ENCODE assay signal across 8 mouse cellular contexts in genomic region chr17:51811086-51811868, GRCm38 (mm10). TPM values are rescaled to one million over a fixed set of nuclear protein-coding genes. Genes with fewer than 3 reads are reported as not detected.
DNase-seq lines count a peak whose midpoint lies in the region; ATAC-seq lines count a peak whose summit lies in the region.

No protein-coding gene starts in this region.

- H3K27ac ChIP-seq in forebrain, embryonic 10.5 days: peak overlapping the region; percentile 98
- H3K27ac ChIP-seq in midbrain, embryonic 13.5 days: peak overlapping the region; percentile 97

- DNase-seq in CD4-positive, CD25-positive, alpha-beta regulatory T cell, adult 2 months (ENCODE audit: low read depth, low spot score): peak; percentile 55
- DNase-seq in adrenal gland, postnatal 14 days: peak; percentile 65
- peak; percentile 56 for DNase-seq in forebrain, embryonic 10.5 days (ENCODE audit: extremely low spot score, low spot score)
- DNase-seq in heart, postnatal 36 days: peak; percentile 68 to 74
- peak; percentile 76 to 77 for DNase-seq in kidney, postnatal 4 days
- no peak for DNase-seq in adipocyte (ENCODE audit: low spot score)

- H3K36me3 ChIP-seq in forebrain, embryonic 10.5 days (replicated peaks): peaks cover 18% of the 10 kb centered on the region
- peaks cover 5% of the 10 kb centered on the region; the same call in 1 of the 2 replicates for H3K36me3 ChIP-seq in midbrain, embryonic 13.5 days

- ATAC-seq in CD4-positive, CD25-positive, alpha-beta regulatory T cell, adult 4 months: no peak
- no peak for ATAC-seq in midbrain, embryonic 13.5 days

- no peaks in the 10 kb centered on the region for H3K9me3 ChIP-seq in forebrain, embryonic 10.5 days
- H3K9me3 ChIP-seq in midbrain, embryonic 13.5 days: no peaks in the 10 kb centered on the region

- intact Hi-C loops in heart, postnatal 36 days (cut with DNase I): no loop called here

- 4% methylated on average over 8 of the region's 8 CpGs for WGBS in forebrain, embryonic 10.5 days
- 3% methylated on average over 8 of the region's 8 CpGs for WGBS in midbrain, embryonic 13.5 days

- H3K27me3 ChIP-seq in forebrain, embryonic 10.5 days (ENCODE audit: poor library complexity, severe bottlenecking): peaks cover 4% of the 10 kb centered on the region; the same call in 1 of the 2 replicates
- no peaks in the 10 kb centered on the region for H3K27me3 ChIP-seq in midbrain, embryonic 13.5 days

- H3K4me1 ChIP-seq in forebrain, embryonic 10.5 days: peaks cover 22% of the 10 kb centered on the region
- peaks cover 35% of the 10 kb centered on the region for H3K4me1 ChIP-seq in midbrain, embryonic 13.5 days (replicated peaks)

- H3K4me3 ChIP-seq in forebrain, embryonic 10.5 days: peak overlapping the region; percentile 90
- peak overlapping the region; percentile 89 for H3K4me3 ChIP-seq in midbrain, embryonic 13.5 days (replicated peaks)

- H3K4me2 ChIP-seq in midbrain, embryonic 13.5 days (replicated peaks): peak overlapping the region; percentile 64

- peak overlapping the region; percentile 94 for H3K9ac ChIP-seq in midbrain, embryonic 13.5 days (replicated peaks)

RNA-seq across cellular contexts. Expression of gene Satb1, which starts 21.8 kb away (rescaled TPM):
- 10 to 100 TPM; 49.5 to 77.2 TPM for polyA plus RNA-seq in CD4-positive, CD25-positive, alpha-beta regulatory T cell, adult 4 months (2017; shearing (Covaris generic))
- 21.2 and 39.7 TPM in 2 replicates for total RNA-seq in adrenal gland, postnatal 14 days (2021)
- 17.9 and 19.7 TPM in 2 replicates for polyA plus RNA-seq in forebrain, embryonic 10.5 days (2016; fragmentation: Nextera tagmentation; extraction: Ambion mirVana)
- 10 to 100 TPM; 24.5 to 30.1 TPM for total RNA-seq in heart, postnatal 36 days (2021)
- polyA plus RNA-seq in midbrain, embryonic 13.5 days (2015; fragmentation: Nextera tagmentation; extraction: Ambion mirVana): 28.3 and 30.1 TPM in 2 replicates
